Mouse (Mus musculus): ENCODE results near the gene Tmem268. TPM values are rescaled to one million over a fixed set of nuclear protein-coding genes. Genes with fewer than 3 reads are reported as not detected.

Tmem268 gene
- polyA plus RNA-seq, 1 experiment from 2014 or later, result 5.8 TPM

- Histone ChIP-seq H3K4me3 (ENCODE audit: low read depth, low read length) (no peak overlapping the region), H3K4me1 (ENCODE audit: control insufficient read depth, insufficient read depth, low read length) (peaks cover 35% of the 10 kb centered on the region), H3K4me2 (no peak overlapping the region; the same call in 1 of the 2 replicates), H3K9ac (ENCODE audit: low read depth, low read length) (no peak overlapping the region; the same call in 1 of the 2 replicates), H3K9me3 (replicated peaks; ENCODE audit: control insufficient read depth, low read length) (no peaks in the 10 kb centered on the region), H3K36me3 (ENCODE audit: control insufficient read depth, insufficient read depth, low read length) (peaks cover 1% of the 10 kb centered on the region; the same call in 1 of the 2 replicates), H3K27ac (ENCODE audit: low read depth, low read length) (no peak overlapping the region; the same call in 1 of the 2 replicates), H3K27me3 (ENCODE audit: control insufficient read depth, insufficient read depth, low read length) (no peaks in the 10 kb centered on the region; the same call in 1 of the 2 replicates)
- 56% methylated on average over 8 of the region's 8 CpGs for WGBS (ENCODE audit: insufficient replicate concordance)
- no peak for ATAC-seq (replicated peaks; ENCODE audit: insufficient number of reproducible peaks, low FRiP score, low TSS enrichment)
Observed at GRCm38 (mm10) chr4:63560079-63560478, 1.5 kb downstream of the Tmem268 start.

- H3K9me3 ChIP-seq (replicated peaks; ENCODE audit: control insufficient read depth, low read length), result no peaks in the 10 kb centered on the region
- no peak for ATAC-seq (replicated peaks; ENCODE audit: insufficient number of reproducible peaks, low FRiP score, low TSS enrichment)
- H3K4me1 ChIP-seq (ENCODE audit: control insufficient read depth, insufficient read depth, low read length), result peaks cover 27% of the 10 kb centered on the region
- no peak overlapping the region for H3K27ac ChIP-seq (ENCODE audit: low read depth, low read length)
- no peak overlapping the region for H3K4me3 ChIP-seq (ENCODE audit: low read depth, low read length)
- no peaks in the 10 kb centered on the region; the same call in 1 of the 2 replicates for H3K27me3 ChIP-seq (ENCODE audit: control insufficient read depth, insufficient read depth, low read length)
- H3K36me3 ChIP-seq (ENCODE audit: control insufficient read depth, insufficient read depth, low read length), result no peaks in the 10 kb centered on the region; the same call in 1 of the 2 replicates
- no peak overlapping the region for H3K4me2 ChIP-seq
- 0 out of 2 replicates have a peak overlapping the region, but pooled peaks have one; percentile 3 for H3K9ac ChIP-seq (ENCODE audit: low read depth, low read length)
- 69% methylated on average over 7 of the region's 7 CpGs for WGBS (ENCODE audit: insufficient replicate concordance)
Observed at GRCm38 (mm10) chr4:63561861-63562675, 3.5 kb downstream of the Tmem268 start.

GRCm38 (mm10) chr4:63562742-63563141 is 4.2 kb downstream of the Tmem268 start:
- Histone ChIP-seq H3K36me3 (ENCODE audit: control insufficient read depth, insufficient read depth, low read length) (no peaks in the 10 kb centered on the region; the same call in 1 of the 2 replicates), H3K27me3 (ENCODE audit: control insufficient read depth, insufficient read depth, low read length) (no peaks in the 10 kb centered on the region; the same call in 1 of the 2 replicates), H3K9me3 (replicated peaks; ENCODE audit: control insufficient read depth, low read length) (no peaks in the 10 kb centered on the region), H3K4me2 (no peak overlapping the region), H3K4me1 (ENCODE audit: control insufficient read depth, insufficient read depth, low read length) (peaks cover 21% of the 10 kb centered on the region), H3K9ac (ENCODE audit: low read depth, low read length) (no peak overlapping the region), H3K4me3 (ENCODE audit: low read depth, low read length) (no peak overlapping the region), H3K27ac (ENCODE audit: low read depth, low read length) (no peak overlapping the region)
- WGBS (ENCODE audit: insufficient replicate concordance), result 77% methylated on average over 4 of the region's 4 CpGs
- no peak for ATAC-seq (replicated peaks; ENCODE audit: insufficient number of reproducible peaks, low FRiP score, low TSS enrichment)

GRCm38 (mm10) chr4:63567712-63568390 is 9.3 kb downstream of the Tmem268 start:
- ATAC-seq (replicated peaks; ENCODE audit: insufficient number of reproducible peaks, low FRiP score, low TSS enrichment), result peak; percentile 68
- Histone ChIP-seq H3K9ac (ENCODE audit: low read depth, low read length) (no peak overlapping the region), H3K4me2 (no peak overlapping the region), H3K36me3 (ENCODE audit: control insufficient read depth, insufficient read depth, low read length) (no peaks in the 10 kb centered on the region; the same call in 1 of the 2 replicates), H3K27me3 (ENCODE audit: control insufficient read depth, insufficient read depth, low read length) (no peaks in the 10 kb centered on the region; the same call in 1 of the 2 replicates), H3K4me1 (ENCODE audit: control insufficient read depth, insufficient read depth, low read length) (0 out of 2 replicates have a peak, but pooled peaks cover 6% of the 10 kb centered on the region), H3K4me3 (ENCODE audit: low read depth, low read length) (no peak overlapping the region), H3K27ac (ENCODE audit: low read depth, low read length) (no peak overlapping the region), H3K9me3 (replicated peaks; ENCODE audit: control insufficient read depth, low read length) (no peaks in the 10 kb centered on the region)
- whole genome bisulfite sequencing (ENCODE audit: insufficient replicate concordance), result 61% methylated on average over 10 of the region's 10 CpGs

- no peaks in the 10 kb centered on the region; the same call in 1 of the 2 replicates for H3K27me3 ChIP-seq (ENCODE audit: control insufficient read depth, insufficient read depth, low read length)
- no peaks in the 10 kb centered on the region for H3K9me3 ChIP-seq (replicated peaks; ENCODE audit: control insufficient read depth, low read length)
- no peak overlapping the region for H3K4me3 ChIP-seq (ENCODE audit: low read depth, low read length)
- no peak for ATAC-seq (replicated peaks; ENCODE audit: insufficient number of reproducible peaks, low FRiP score, low TSS enrichment)
- H3K36me3 ChIP-seq (ENCODE audit: control insufficient read depth, insufficient read depth, low read length), result no peaks in the 10 kb centered on the region; the same call in 1 of the 2 replicates
- H3K9ac ChIP-seq (ENCODE audit: low read depth, low read length), result no peak overlapping the region
- H3K4me1 ChIP-seq (ENCODE audit: control insufficient read depth, insufficient read depth, low read length), result 0 out of 2 replicates have a peak, but pooled peaks cover 6% of the 10 kb centered on the region
- no peak overlapping the region for H3K27ac ChIP-seq (ENCODE audit: low read depth, low read length)
- WGBS (ENCODE audit: insufficient replicate concordance), result 82% methylated on average over 8 of the region's 8 CpGs
- no peak overlapping the region for H3K4me2 ChIP-seq
Observed at GRCm38 (mm10) chr4:63569322-63569721, 10.7 kb downstream of the Tmem268 start.

GRCm38 (mm10) chr4:63570208-63570781 is 11.7 kb downstream of the Tmem268 start:
- 50% methylated on average over 7 of the region's 7 CpGs for WGBS (ENCODE audit: insufficient replicate concordance)
- H3K27ac ChIP-seq (ENCODE audit: low read depth, low read length), result no peak overlapping the region
- H3K4me3 ChIP-seq (ENCODE audit: low read depth, low read length), result no peak overlapping the region
- no peaks in the 10 kb centered on the region for H3K36me3 ChIP-seq (ENCODE audit: control insufficient read depth, insufficient read depth, low read length)
- H3K27me3 ChIP-seq (ENCODE audit: control insufficient read depth, insufficient read depth, low read length), result no peaks in the 10 kb centered on the region; the same call in 1 of the 2 replicates
- H3K9ac ChIP-seq (ENCODE audit: low read depth, low read length), result no peak overlapping the region
- no peaks in the 10 kb centered on the region for H3K9me3 ChIP-seq (replicated peaks; ENCODE audit: control insufficient read depth, low read length)
- H3K4me2 ChIP-seq, result no peak overlapping the region
- ATAC-seq (replicated peaks; ENCODE audit: insufficient number of reproducible peaks, low FRiP score, low TSS enrichment), result no peak
- 0 out of 2 replicates have a peak, but pooled peaks cover 6% of the 10 kb centered on the region for H3K4me1 ChIP-seq (ENCODE audit: control insufficient read depth, insufficient read depth, low read length)

- Histone ChIP-seq H3K4me3 (ENCODE audit: low read depth, low read length) (no peak overlapping the region), H3K27ac (ENCODE audit: low read depth, low read length) (no peak overlapping the region), H3K36me3 (ENCODE audit: control insufficient read depth, insufficient read depth, low read length) (peaks cover 3% of the 10 kb centered on the region; the same call in 1 of the 2 replicates), H3K9me3 (replicated peaks; ENCODE audit: control insufficient read depth, low read length) (0 out of 2 replicates have a peak, but pooled peaks cover 2% of the 10 kb centered on the region), H3K4me1 (ENCODE audit: control insufficient read depth, insufficient read depth, low read length) (0 out of 2 replicates have a peak, but pooled peaks cover 6% of the 10 kb centered on the region), H3K4me2 (no peak overlapping the region), H3K9ac (ENCODE audit: low read depth, low read length) (no peak overlapping the region), H3K27me3 (ENCODE audit: control insufficient read depth, insufficient read depth, low read length) (no peaks in the 10 kb centered on the region; the same call in 1 of the 2 replicates)
- 78% methylated on average over 5 of the region's 5 CpGs for WGBS (ENCODE audit: insufficient replicate concordance)
- ATAC-seq (replicated peaks; ENCODE audit: insufficient number of reproducible peaks, low FRiP score, low TSS enrichment), result no peak
Observed at GRCm38 (mm10) chr4:63572621-63573020, 14.0 kb downstream of the Tmem268 start.

- Histone ChIP-seq H3K9me3 (replicated peaks; ENCODE audit: control insufficient read depth, low read length) (0 out of 2 replicates have a peak, but pooled peaks cover 2% of the 10 kb centered on the region), H3K9ac (ENCODE audit: low read depth, low read length) (no peak overlapping the region), H3K27me3 (ENCODE audit: control insufficient read depth, insufficient read depth, low read length) (no peaks in the 10 kb centered on the region), H3K27ac (ENCODE audit: low read depth, low read length) (no peak overlapping the region), H3K4me3 (ENCODE audit: low read depth, low read length) (no peak overlapping the region), H3K36me3 (ENCODE audit: control insufficient read depth, insufficient read depth, low read length) (peaks cover 5% of the 10 kb centered on the region; the same call in 1 of the 2 replicates), H3K4me1 (ENCODE audit: control insufficient read depth, insufficient read depth, low read length) (no peaks in the 10 kb centered on the region), H3K4me2 (no peak overlapping the region)
- WGBS (ENCODE audit: insufficient replicate concordance), result 85% methylated on average over 14 of the region's 14 CpGs
- no peak for ATAC-seq (replicated peaks; ENCODE audit: insufficient number of reproducible peaks, low FRiP score, low TSS enrichment)
Observed at GRCm38 (mm10) chr4:63579649-63580048, 21.1 kb downstream of the Tmem268 start.
